Mouse (Mus musculus): ENCODE data around the gene Cbx8. TPM values are rescaled to one million over a fixed set of nuclear protein-coding genes. Genes with fewer than 3 reads are reported as not detected.

Gene Cbx8
- 15.4 to 19.6 TPM (median 17.5 TPM) in 4 replicates for total RNA-seq (2023; ENCODE audit: inconsistent age)

GRCm38 (mm10) chr11:119040600-119041324 is at the start of gene Cbx8:
Cbx8 (minus strand) TSS chr11:119040969.

DNA sequence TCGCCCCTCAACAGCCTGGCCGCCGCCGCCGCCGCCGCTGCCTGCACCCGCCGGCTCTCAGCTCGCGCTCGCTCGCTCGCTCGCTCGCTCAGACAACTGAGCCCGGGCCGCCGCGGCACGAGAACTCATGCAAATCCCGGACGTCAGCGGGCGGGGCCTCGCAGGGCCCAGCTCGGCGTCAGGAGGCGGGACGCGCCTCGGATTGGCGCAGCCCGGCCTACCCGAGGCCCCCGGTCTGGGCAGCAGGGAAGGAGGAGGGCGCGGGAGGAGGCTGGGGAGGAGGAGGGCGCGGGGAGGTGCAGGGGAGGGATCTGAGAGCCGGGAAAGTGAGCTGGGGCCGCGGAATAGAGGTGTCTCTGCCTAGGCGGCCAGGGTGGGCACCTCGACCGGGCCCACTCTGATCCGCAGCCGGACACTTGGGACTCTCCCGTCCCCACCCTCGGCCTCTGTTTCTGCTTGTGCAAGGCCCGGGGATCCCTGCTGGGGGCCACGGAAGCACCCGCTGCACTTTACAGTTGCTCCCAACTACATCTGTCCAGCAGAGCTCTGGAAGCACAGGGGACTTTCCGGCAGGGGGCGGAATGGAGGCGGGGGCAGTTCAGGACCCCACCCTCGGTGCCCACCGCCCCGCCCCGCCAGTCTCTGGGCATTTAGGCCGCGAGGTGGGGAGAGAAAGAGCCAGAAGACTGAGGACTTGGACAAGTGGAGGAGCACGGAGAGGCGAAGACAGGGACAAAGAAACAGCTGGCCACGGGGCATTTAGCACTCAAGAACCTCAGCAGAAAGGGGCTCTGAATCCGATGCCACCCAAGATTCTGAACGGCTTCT is 45.6 kb upstream of the Cbx8 start, which contains the start of gene Cbx4:
TSS of gene Cbx4 (minus strand) at position 78 of the 828 bp plus-strand sequence.

GRCm38 (mm10) chr11:119022895-119023615 is 17.7 kb downstream of the Cbx8 start, which contains the start of gene Cbx2:
Cbx2 (plus strand) TSS chr11:119022962.

DNA sequence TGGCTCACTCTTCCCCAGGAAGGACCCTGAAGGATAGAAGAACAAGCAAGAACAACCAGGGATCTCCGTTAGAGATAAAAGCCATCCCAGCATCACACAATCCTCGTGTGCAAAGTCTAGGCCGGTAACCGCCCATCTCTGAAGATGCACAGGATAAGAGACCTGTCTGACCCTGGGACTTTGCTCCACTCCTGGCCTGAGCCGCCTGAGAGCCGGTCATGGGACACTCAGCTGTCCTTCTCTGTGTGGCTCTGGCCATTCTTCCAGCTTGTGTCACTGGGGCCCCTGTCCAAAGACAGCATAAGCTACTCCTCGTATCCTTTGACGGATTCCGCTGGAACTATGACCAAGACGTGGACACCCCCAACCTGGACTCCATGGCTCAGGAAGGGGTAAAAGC is 52.8 kb downstream of the Cbx8 start, which contains the start of gene Enpp7:
TSS of gene Enpp7 (plus strand) at position 190 of the 400 bp plus-strand sequence.

Other genes with a start within 250 kb of the Cbx8 start
- gene Rbfox3, start 129.4 kb downstream of the Cbx8 start, total RNA-seq (2023; ENCODE audit: inconsistent age), result not detected in 4 replicates
- not detected in 4 replicates for gene Enpp7, start 52.8 kb downstream of the Cbx8 start, total RNA-seq (2023; ENCODE audit: inconsistent age)
- gene Cbx2, start 18.0 kb downstream of the Cbx8 start, total RNA-seq (2023; ENCODE audit: inconsistent age), result 5.9 to 8.5 TPM (median 6.3 TPM) in 4 replicates
- gene Cbx4, start 45.3 kb upstream of the Cbx8 start, total RNA-seq (2023; ENCODE audit: inconsistent age), result 78.9 to 91.0 TPM (median 87.1 TPM) in 4 replicates
- 0.06 to 1.4 TPM (median 0.18 TPM) in 4 replicates for gene Tbc1d16, start 187.5 kb upstream of the Cbx8 start, total RNA-seq (2023; ENCODE audit: inconsistent age)
- 0.21 to 0.80 TPM (median 0.36 TPM) in 4 replicates for gene Ccdc40, start 187.6 kb upstream of the Cbx8 start, total RNA-seq (2023; ENCODE audit: inconsistent age)
- gene Gaa, start 226.9 kb upstream of the Cbx8 start, total RNA-seq (2023; ENCODE audit: inconsistent age), result 93.8 to 103 TPM (median 96.4 TPM) in 4 replicates

Data from B cell, adult (primary cell).